Mouse (Mus musculus) B cell, adult 2 months (primary cell): Measurements from ENCODE around the gene Lhfpl2.
A peak's percentile ranks its signal among the peaks of the same experiment; 100 is the strongest.

Source experiments
- DNase-seq, 2 experiments: peaks; one replicate each; pipeline ENCODE4 v3.0.0; 2022

Lhfpl2 gene

GRCm38 (mm10) chr13:94180477-94181420, 123.2 kb downstream of the Lhfpl2 start:
- no peak for DNase-seq

GRCm38 (mm10) chr13:94182026-94182425, 124.4 kb downstream of the Lhfpl2 start:
- DNase-seq, result no peak

GRCm38 (mm10) chr13:94183372-94184021, 125.9 kb downstream of the Lhfpl2 start:
- no peak for DNase-seq

- no peak for DNase-seq
Measured at GRCm38 (mm10) chr13:94184726-94185456, 127.3 kb downstream of the Lhfpl2 start.

GRCm38 (mm10) chr13:94185631-94186030, 128.0 kb downstream of the Lhfpl2 start:
- no peak for DNase-seq

GRCm38 (mm10) chr13:94188200-94189086, 130.8 kb downstream of the Lhfpl2 start:
- DNase-seq, result no peak

- no peak for DNase-seq
Measured at GRCm38 (mm10) chr13:94190386-94190785, 132.8 kb downstream of the Lhfpl2 start.

GRCm38 (mm10) chr13:94193227-94193626, 135.6 kb downstream of the Lhfpl2 start:
- DNase-seq, result no peak

GRCm38 (mm10) chr13:94198616-94199015, 141.0 kb downstream of the Lhfpl2 start:
- DNase-seq, result no peak

GRCm38 (mm10) chr13:94199829-94200228, 142.2 kb downstream of the Lhfpl2 start:
- DNase-seq, result no peak

GRCm38 (mm10) chr13:94205234-94205633, 147.6 kb downstream of the Lhfpl2 start:
- peak; percentile 21 to 29 for DNase-seq

GRCm38 (mm10) chr13:94207973-94208372, 150.4 kb downstream of the Lhfpl2 start:
- no peak for DNase-seq

- peak; percentile 4 to 6 for DNase-seq
Measured at GRCm38 (mm10) chr13:94208892-94209291, 151.3 kb downstream of the Lhfpl2 start.

- no peak for DNase-seq
Measured at GRCm38 (mm10) chr13:94211236-94212119, 153.9 kb downstream of the Lhfpl2 start.

GRCm38 (mm10) chr13:94212179-94212578, 154.6 kb downstream of the Lhfpl2 start:
- no peak for DNase-seq

GRCm38 (mm10) chr13:94212716-94213115, 155.1 kb downstream of the Lhfpl2 start:
- DNase-seq, result no peak

- DNase-seq, result no peak
Measured at GRCm38 (mm10) chr13:94223609-94224008, 166.0 kb downstream of the Lhfpl2 start.

- no peak for DNase-seq
Measured at GRCm38 (mm10) chr13:94224717-94225705, 167.4 kb downstream of the Lhfpl2 start.

GRCm38 (mm10) chr13:94231871-94232270, 174.3 kb downstream of the Lhfpl2 start:
- DNase-seq, result no peak

- DNase-seq, result no peak
Measured at GRCm38 (mm10) chr13:94239488-94239887, 181.9 kb downstream of the Lhfpl2 start.
